Mouse (Mus musculus) midbrain, embryonic 13.5 days (tissue): ENCODE data around the gene Ralgps2. TPM values are rescaled to one million over a fixed set of nuclear protein-coding genes. Genes with fewer than 3 reads are reported as not detected.
A peak's percentile ranks its signal among the peaks of the same experiment; 100 is the strongest.

ENCODE experiments used
- ATAC-seq: fragments of 200-750 bp; cut with Nextera tagmentation; 2 replicates; pipeline ENCODE4 v1.8.0; 2017; ENCODE audit warnings: mild to moderate bottlenecking, moderate TSS enrichment, moderate library complexity
- H3K27ac ChIP-seq: fragments of 300-500 bp; sonication (generic); 2 replicates; pipeline ENCODE4 v1.5.1; 2015; ENCODE audit warnings: inconsistent platforms, mild to moderate bottlenecking, moderate library complexity
- H3K27me3 ChIP-seq: fragments of 300-500 bp; sonication (generic); 2 replicates; pipeline ENCODE4 v1.6.1; 2015; ENCODE audit warnings: mild to moderate bottlenecking, inconsistent platforms
- H3K36me3 ChIP-seq: fragments of 300-500 bp; sonication (generic); 2 replicates; pipeline ENCODE4 v1.6.1; 2015; ENCODE audit warnings: mild to moderate bottlenecking, inconsistent platforms
- H3K4me1 ChIP-seq: fragments of 300-500 bp; sonication (generic); replicated peaks from 2 replicates; pipeline ENCODE4 v1.6.1; 2015; ENCODE audit warnings: inconsistent platforms
- H3K4me2 ChIP-seq: fragments of 300-500 bp; sonication (generic); replicated peaks from 2 replicates; pipeline ENCODE4 v1.6.1; 2015; ENCODE audit warnings: moderate library complexity, mild to moderate bottlenecking, inconsistent platforms
- H3K4me3 ChIP-seq: fragments of 300-500 bp; sonication (generic); replicated peaks from 2 replicates; pipeline ENCODE4 v1.5.1; 2015; ENCODE audit warnings: mild to moderate bottlenecking, inconsistent platforms
- H3K9ac ChIP-seq: fragments of 300-500 bp; sonication (generic); replicated peaks from 2 replicates; pipeline ENCODE4 v1.6.1; 2015; ENCODE audit warnings: mild to moderate bottlenecking, inconsistent platforms
- H3K9me3 ChIP-seq: fragments of 300-500 bp; sonication (generic); 2 replicates; pipeline ENCODE4 v1.6.1; 2016; ENCODE audit warnings: mild to moderate bottlenecking, inconsistent platforms
- WGBS: fragments of 180-500 bp; shearing (Covaris S2); methylation state at CpG from one replicate; pipeline ENCODE4 v1.1.7; 2015; 5-methylcytosine and 5-hydroxymethylcytosine counted together
- polyA plus RNA-seq: library from polyadenylated mRNA; unstranded; fragments of >200 nt; fragmentation: Nextera tagmentation; extraction: Ambion mirVana; gene quantifications from 2 replicates; pipeline ENCODE4 v1.2.1, GENCODE M21; 2015

The Ralgps2 gene
- polyA plus RNA-seq, 1 experiment from 2014 or later = 143 TPM

GRCm38 (mm10) chr1:156921290-156921994 lies 18.0 kb downstream of the Ralgps2 start:
- Histone ChIP-seq H3K27me3 (no peaks in the 10 kb centered on the region), H3K36me3 (peaks cover 6% of the 10 kb centered on the region; the same call in 1 of the 2 replicates), H3K4me3 (no peak overlapping the region), H3K9me3 (no peaks in the 10 kb centered on the region), H3K9ac (no peak overlapping the region), H3K4me1 (peaks cover 43% of the 10 kb centered on the region), H3K4me2 (no peak overlapping the region), H3K27ac (0 out of 2 replicates have a peak overlapping the region, but pooled peaks have one; percentile 32)
- 73% methylated on average over 12 of the region's 12 CpGs for WGBS
- no peak for ATAC-seq

GRCm38 (mm10) chr1:156917460-156917859 lies 22.0 kb downstream of the Ralgps2 start:
- WGBS = 16% methylated on average over 3 of the region's 3 CpGs
- Histone ChIP-seq H3K4me1 (peaks cover 31% of the 10 kb centered on the region), H3K27me3 (no peaks in the 10 kb centered on the region), H3K4me3 (no peak overlapping the region), H3K9ac (no peak overlapping the region), H3K27ac (no peak overlapping the region), H3K36me3 (no peaks in the 10 kb centered on the region), H3K4me2 (no peak overlapping the region), H3K9me3 (no peaks in the 10 kb centered on the region)
- no peak for ATAC-seq

- Histone ChIP-seq H3K4me2 (no peak overlapping the region), H3K9ac (no peak overlapping the region), H3K27me3 (no peaks in the 10 kb centered on the region), H3K4me1 (peaks cover 25% of the 10 kb centered on the region), H3K9me3 (no peaks in the 10 kb centered on the region), H3K27ac (no peak overlapping the region), H3K4me3 (no peak overlapping the region), H3K36me3 (no peaks in the 10 kb centered on the region)
- no peak for ATAC-seq
- 85% methylated on average over 3 of the region's 3 CpGs for WGBS
Observed at GRCm38 (mm10) chr1:156916361-156916760, 23.1 kb downstream of the Ralgps2 start.

- no peak overlapping the region for H3K27ac ChIP-seq
- peaks cover 10% of the 10 kb centered on the region; the same call in 1 of the 2 replicates for H3K4me1 ChIP-seq
- H3K9ac ChIP-seq = no peak overlapping the region
- WGBS = 80% methylated on average over 5 of the region's 5 CpGs
- no peak overlapping the region for H3K4me3 ChIP-seq
- no peaks in the 10 kb centered on the region for H3K36me3 ChIP-seq
- ATAC-seq = no peak
- no peaks in the 10 kb centered on the region for H3K27me3 ChIP-seq
- H3K4me2 ChIP-seq = no peak overlapping the region
- no peaks in the 10 kb centered on the region for H3K9me3 ChIP-seq
Observed at GRCm38 (mm10) chr1:156914942-156915341, 24.5 kb downstream of the Ralgps2 start.

GRCm38 (mm10) chr1:156913190-156913589 lies 26.2 kb downstream of the Ralgps2 start:
- Histone ChIP-seq H3K4me1 (0 out of 2 replicates have a peak, but pooled peaks cover 8% of the 10 kb centered on the region), H3K36me3 (no peaks in the 10 kb centered on the region), H3K27ac (no peak overlapping the region), H3K4me3 (no peak overlapping the region), H3K4me2 (no peak overlapping the region), H3K27me3 (no peaks in the 10 kb centered on the region), H3K9ac (no peak overlapping the region), H3K9me3 (no peaks in the 10 kb centered on the region)
- no peak for ATAC-seq
- 96% methylated on average over 6 of the region's 6 CpGs for WGBS

GRCm38 (mm10) chr1:156910948-156911347 lies 28.5 kb downstream of the Ralgps2 start:
- no peak overlapping the region for H3K9ac ChIP-seq
- no peak for ATAC-seq
- no peaks in the 10 kb centered on the region for H3K9me3 ChIP-seq
- H3K4me2 ChIP-seq = no peak overlapping the region
- peaks cover 13% of the 10 kb centered on the region; the same call in 1 of the 2 replicates for H3K36me3 ChIP-seq
- H3K4me3 ChIP-seq = no peak overlapping the region
- WGBS = 73% methylated on average over 2 of the region's 2 CpGs
- H3K27ac ChIP-seq = no peak overlapping the region
- 0 out of 2 replicates have a peak, but pooled peaks cover 5% of the 10 kb centered on the region for H3K4me1 ChIP-seq
- no peaks in the 10 kb centered on the region for H3K27me3 ChIP-seq

GRCm38 (mm10) chr1:156909866-156910265 lies 29.6 kb downstream of the Ralgps2 start:
- H3K27me3 ChIP-seq = no peaks in the 10 kb centered on the region
- no peak overlapping the region for H3K4me3 ChIP-seq
- H3K9ac ChIP-seq = no peak overlapping the region
- H3K36me3 ChIP-seq = peaks cover 17% of the 10 kb centered on the region
- H3K27ac ChIP-seq = no peak overlapping the region
- H3K4me1 ChIP-seq = 0 out of 2 replicates have a peak, but pooled peaks cover under 1% of the 10 kb centered on the region
- no peak for ATAC-seq
- H3K4me2 ChIP-seq = no peak overlapping the region
- H3K9me3 ChIP-seq = no peaks in the 10 kb centered on the region

GRCm38 (mm10) chr1:156909265-156909664 lies 30.2 kb downstream of the Ralgps2 start:
- H3K27me3 ChIP-seq = no peaks in the 10 kb centered on the region
- WGBS = 97% methylated on average over 4 of the region's 4 CpGs
- no peak overlapping the region for H3K27ac ChIP-seq
- no peaks in the 10 kb centered on the region for H3K9me3 ChIP-seq
- H3K9ac ChIP-seq = no peak overlapping the region
- no peaks in the 10 kb centered on the region for H3K4me1 ChIP-seq
- H3K4me2 ChIP-seq = no peak overlapping the region
- ATAC-seq = no peak
- H3K4me3 ChIP-seq = no peak overlapping the region
- H3K36me3 ChIP-seq = peaks cover 17% of the 10 kb centered on the region

- no peak overlapping the region for H3K27ac ChIP-seq
- no peaks in the 10 kb centered on the region for H3K27me3 ChIP-seq
- H3K36me3 ChIP-seq = peaks cover 20% of the 10 kb centered on the region
- H3K9me3 ChIP-seq = no peaks in the 10 kb centered on the region
- ATAC-seq = no peak
- H3K4me3 ChIP-seq = no peak overlapping the region
- H3K4me1 ChIP-seq = peaks cover 10% of the 10 kb centered on the region
- H3K4me2 ChIP-seq = no peak overlapping the region
- H3K9ac ChIP-seq = no peak overlapping the region
- WGBS = 90% methylated on average over 2 of the region's 2 CpGs
Observed at GRCm38 (mm10) chr1:156905660-156906059, 33.8 kb downstream of the Ralgps2 start.

- no peak for ATAC-seq
- H3K9me3 ChIP-seq = no peaks in the 10 kb centered on the region
- H3K4me2 ChIP-seq = no peak overlapping the region
- H3K27me3 ChIP-seq = no peaks in the 10 kb centered on the region
- no peak overlapping the region for H3K27ac ChIP-seq
- H3K9ac ChIP-seq = no peak overlapping the region
- H3K36me3 ChIP-seq = peaks cover 29% of the 10 kb centered on the region
- H3K4me1 ChIP-seq = peaks cover 10% of the 10 kb centered on the region
- H3K4me3 ChIP-seq = no peak overlapping the region
- WGBS = 93% methylated on average over 3 of the region's 3 CpGs
Observed at GRCm38 (mm10) chr1:156903899-156904298, 35.5 kb downstream of the Ralgps2 start.

GRCm38 (mm10) chr1:156901689-156902088 lies 37.7 kb downstream of the Ralgps2 start:
- no peaks in the 10 kb centered on the region for H3K9me3 ChIP-seq
- H3K4me1 ChIP-seq = peaks cover 14% of the 10 kb centered on the region
- H3K9ac ChIP-seq = no peak overlapping the region
- no peak overlapping the region for H3K4me2 ChIP-seq
- 56% methylated on average over 6 of the region's 6 CpGs for WGBS
- H3K4me3 ChIP-seq = no peak overlapping the region
- peaks cover 27% of the 10 kb centered on the region for H3K36me3 ChIP-seq
- H3K27me3 ChIP-seq = no peaks in the 10 kb centered on the region
- no peak for ATAC-seq
- no peak overlapping the region for H3K27ac ChIP-seq

GRCm38 (mm10) chr1:156891561-156891960 lies 47.9 kb downstream of the Ralgps2 start:
- Histone ChIP-seq H3K27ac (no peak overlapping the region), H3K4me3 (no peak overlapping the region), H3K4me1 (0 out of 2 replicates have a peak, but pooled peaks cover 4% of the 10 kb centered on the region), H3K36me3 (peaks cover 20% of the 10 kb centered on the region), H3K9me3 (no peaks in the 10 kb centered on the region), H3K4me2 (no peak overlapping the region), H3K9ac (no peak overlapping the region), H3K27me3 (no peaks in the 10 kb centered on the region)
- ATAC-seq = no peak
- WGBS = 94% methylated on average over 4 of the region's 4 CpGs

GRCm38 (mm10) chr1:156888830-156889229 lies 50.6 kb downstream of the Ralgps2 start:
- no peaks in the 10 kb centered on the region for H3K27me3 ChIP-seq
- 0 out of 2 replicates have a peak, but pooled peaks cover 4% of the 10 kb centered on the region for H3K4me1 ChIP-seq
- no peak overlapping the region for H3K9ac ChIP-seq
- no peak overlapping the region for H3K4me3 ChIP-seq
- no peak overlapping the region for H3K27ac ChIP-seq
- no peaks in the 10 kb centered on the region for H3K9me3 ChIP-seq
- no peak overlapping the region for H3K4me2 ChIP-seq
- no peak for ATAC-seq
- H3K36me3 ChIP-seq = peaks cover 31% of the 10 kb centered on the region
- WGBS = 87% methylated on average over 4 of the region's 4 CpGs
